Mouse (Mus musculus): ENCODE measurements around the gene Cldn3. TPM values are rescaled to one million over a fixed set of nuclear protein-coding genes. Genes with fewer than 3 reads are reported as not detected.
"Not testable (repeated sequence)": the region's sequence is repeated elsewhere in the genome, so short reads cannot be mapped to it uniquely, and the experiment has no call there.

Cldn3 gene
- 7.6 and 11.3 TPM in 2 replicates for polyA plus RNA-seq (2014; fragmentation: Nextera tagmentation; extraction: Ambion mirVana)

DNA sequence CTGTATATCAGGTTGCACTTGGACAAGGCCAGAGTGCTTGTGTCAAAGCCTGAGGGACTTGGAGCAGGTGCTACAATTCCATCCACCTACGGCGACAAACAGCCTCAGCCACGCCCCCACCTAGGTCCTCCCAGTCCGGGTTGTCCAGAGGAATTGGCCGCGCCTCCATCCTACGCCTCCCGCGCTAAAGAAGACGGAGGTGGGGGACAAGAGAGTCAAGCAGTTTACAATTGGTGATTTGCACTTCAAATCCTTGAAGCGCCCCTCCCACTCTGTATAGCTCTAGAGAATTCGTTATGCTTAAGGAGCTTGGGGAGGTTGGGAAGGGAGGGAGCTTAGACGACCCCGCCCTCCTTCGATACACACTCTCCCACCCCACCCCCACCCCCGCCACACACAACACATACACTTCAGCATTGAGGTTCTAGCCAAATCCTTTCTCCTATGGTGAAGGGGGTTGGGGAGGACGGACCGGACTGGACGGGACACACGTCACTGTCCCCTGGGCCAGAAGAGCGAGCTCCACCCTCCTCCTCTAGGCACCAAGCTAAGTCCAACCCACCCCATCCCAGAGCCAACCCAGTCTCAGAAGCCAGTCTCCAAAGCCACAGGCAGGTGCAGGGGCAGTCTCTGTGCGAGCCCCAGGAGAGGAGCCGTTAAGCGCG is at the start of gene Cldn3:
TSS of gene Cldn3 (plus strand) at position 582 of the 665 bp plus-strand sequence.
- peaks cover 35% of the 10 kb centered on the region for H3K27me3 ChIP-seq (ENCODE audit: control insufficient read depth, insufficient read depth, low read length)

DNA sequence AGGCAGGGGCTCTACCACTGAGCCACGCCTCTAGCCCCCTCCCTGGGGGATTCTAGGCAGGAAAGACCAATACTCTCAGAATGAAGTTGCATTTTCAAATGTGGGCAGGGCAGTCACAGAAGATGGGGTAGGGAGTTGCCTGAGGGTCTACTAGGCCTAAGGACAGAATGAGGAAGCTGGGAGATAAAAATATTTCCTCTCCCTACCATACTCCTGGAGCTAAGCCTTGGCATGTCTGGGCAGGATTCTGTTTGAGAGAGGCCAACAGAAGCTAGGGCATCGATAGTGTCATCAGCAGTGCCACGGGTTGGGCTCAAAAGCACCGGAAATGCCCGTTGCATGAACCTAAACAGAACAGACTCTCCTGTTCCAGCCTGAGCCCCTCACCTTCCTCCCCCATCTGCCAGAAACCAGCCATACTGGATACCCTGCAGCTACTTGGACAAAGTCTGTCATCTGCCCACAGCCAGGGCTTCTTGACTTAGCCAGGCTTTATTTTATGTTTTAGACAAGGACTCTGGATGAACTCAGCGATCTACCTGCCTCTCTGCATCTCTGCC is 49.3 kb upstream of the Cldn3 start:
- Histone ChIP-seq H3K27ac (replicated peaks; ENCODE audit: low read depth, low read length) (no peak overlapping the region), H3K36me3 (replicated peaks; ENCODE audit: control insufficient read depth, insufficient read depth, low read depth, low read length) (no peaks in the 10 kb centered on the region), H3K4me1 (ENCODE audit: control insufficient read depth, insufficient read depth, low read length) (no peaks in the 10 kb centered on the region), H3K9ac (replicated peaks; ENCODE audit: low read length) (no peak overlapping the region), H3K4me3 (ENCODE audit: low read depth, low read length) (no peak overlapping the region), H3K4me2 (ENCODE audit: low read depth, low read length) (no peak overlapping the region), H3K27me3 (ENCODE audit: control insufficient read depth, insufficient read depth, low read length) (no peaks in the 10 kb centered on the region), H3K9me3 (replicated peaks; ENCODE audit: control insufficient read depth, low read length) (no peaks in the 10 kb centered on the region)
- ATAC-seq (replicated peaks; ENCODE audit: insufficient number of reproducible peaks, low FRiP score, low TSS enrichment, low read depth), result no peak
- 84% methylated on average over 6 of the region's 6 CpGs for WGBS
- DNase-seq (ENCODE audit: low spot score), result no peak

More for the DNA sequence above, at the start of gene Cldn3:
- Histone ChIP-seq H3K4me1 (ENCODE audit: control insufficient read depth, insufficient read depth, low read length) (peaks cover 2% of the 10 kb centered on the region), H3K9me3 (replicated peaks; ENCODE audit: control insufficient read depth, low read length) (no peaks in the 10 kb centered on the region), H3K4me2 (ENCODE audit: low read depth, low read length) (peak within 1 kb of the TSS; percentile 39), H3K36me3 (replicated peaks; ENCODE audit: control insufficient read depth, insufficient read depth, low read depth, low read length) (no peaks in the 10 kb centered on the region), H3K27ac (replicated peaks; ENCODE audit: low read depth, low read length) (no peak within 1 kb of the TSS), H3K4me3 (ENCODE audit: low read depth, low read length) (peak within 1 kb of the TSS; percentile 22), H3K9ac (replicated peaks; ENCODE audit: low read length) (peak within 1 kb of the TSS; percentile 34)
- under 1% methylated on average over 25 of the region's 25 CpGs for WGBS
- DNase-seq (ENCODE audit: low spot score) (peak; percentile 57), ATAC-seq (replicated peaks; ENCODE audit: insufficient number of reproducible peaks, low FRiP score, low TSS enrichment, low read depth) (peak; percentile 72)

DNA sequence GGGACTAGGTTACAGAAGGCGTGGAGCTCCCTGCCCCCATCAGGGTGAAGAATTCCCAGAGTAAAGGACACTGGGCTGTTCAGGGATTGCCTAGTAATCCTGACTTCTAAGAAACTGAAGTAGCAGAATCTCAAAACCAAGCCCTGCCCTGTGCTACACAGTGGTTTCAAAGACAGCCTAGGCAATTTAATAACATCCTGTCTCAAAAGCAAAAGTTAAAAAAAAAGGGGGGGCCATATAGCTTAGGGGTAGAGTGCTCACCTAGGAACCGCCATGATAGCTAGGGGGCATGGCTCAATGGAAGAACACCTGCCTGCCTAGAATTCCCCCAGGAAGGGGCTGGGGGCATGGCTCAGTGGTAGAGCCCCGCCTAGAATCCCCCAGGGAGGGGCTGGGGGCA is 46.9 kb upstream of the Cldn3 start:
- no peak for ATAC-seq (replicated peaks; ENCODE audit: insufficient number of reproducible peaks, low FRiP score, low TSS enrichment, low read depth)
- 83% methylated on average over 3 of the region's 3 CpGs for WGBS
- no peak overlapping the region for H3K27ac ChIP-seq (replicated peaks; ENCODE audit: low read depth, low read length)

DNA sequence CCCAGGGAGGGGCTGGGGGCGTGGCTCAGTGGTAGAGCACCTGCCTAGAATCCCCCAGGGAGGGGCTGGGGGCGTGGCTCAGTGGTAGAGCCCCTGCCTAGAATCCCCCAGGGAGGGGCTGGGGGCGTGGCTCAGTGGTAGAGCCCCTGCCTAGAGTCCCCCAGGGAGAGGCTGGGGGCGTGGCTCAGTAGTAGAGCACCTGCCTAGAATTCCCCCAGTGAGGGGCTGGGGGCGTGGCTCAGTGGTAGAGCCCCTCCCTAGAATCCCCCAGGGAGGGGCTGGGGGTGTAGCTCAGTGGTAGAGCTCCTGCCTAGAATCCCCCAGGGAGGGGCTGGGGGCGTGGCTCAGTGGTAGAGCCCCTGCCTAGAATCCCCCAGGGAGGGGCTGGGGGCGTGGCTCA is 46.5 kb upstream of the Cldn3 start:
- 67% methylated on average over 1 of the region's 7 CpGs for WGBS

More for the DNA sequence above, 46.9 kb upstream of the Cldn3 start:
- no peak overlapping the region for H3K4me2 ChIP-seq (ENCODE audit: low read depth, low read length)
- no peak overlapping the region for H3K9ac ChIP-seq (replicated peaks; ENCODE audit: low read length)
- H3K4me1 ChIP-seq (ENCODE audit: control insufficient read depth, insufficient read depth, low read length), result no peaks in the 10 kb centered on the region
- H3K36me3 ChIP-seq (replicated peaks; ENCODE audit: control insufficient read depth, insufficient read depth, low read depth, low read length), result no peaks in the 10 kb centered on the region
- DNase-seq (ENCODE audit: low spot score), result no peak
- H3K27me3 ChIP-seq (ENCODE audit: control insufficient read depth, insufficient read depth, low read length), result no peaks in the 10 kb centered on the region
- no peaks in the 10 kb centered on the region for H3K9me3 ChIP-seq (replicated peaks; ENCODE audit: control insufficient read depth, low read length)
- H3K4me3 ChIP-seq (ENCODE audit: low read depth, low read length), result no peak overlapping the region

DNA sequence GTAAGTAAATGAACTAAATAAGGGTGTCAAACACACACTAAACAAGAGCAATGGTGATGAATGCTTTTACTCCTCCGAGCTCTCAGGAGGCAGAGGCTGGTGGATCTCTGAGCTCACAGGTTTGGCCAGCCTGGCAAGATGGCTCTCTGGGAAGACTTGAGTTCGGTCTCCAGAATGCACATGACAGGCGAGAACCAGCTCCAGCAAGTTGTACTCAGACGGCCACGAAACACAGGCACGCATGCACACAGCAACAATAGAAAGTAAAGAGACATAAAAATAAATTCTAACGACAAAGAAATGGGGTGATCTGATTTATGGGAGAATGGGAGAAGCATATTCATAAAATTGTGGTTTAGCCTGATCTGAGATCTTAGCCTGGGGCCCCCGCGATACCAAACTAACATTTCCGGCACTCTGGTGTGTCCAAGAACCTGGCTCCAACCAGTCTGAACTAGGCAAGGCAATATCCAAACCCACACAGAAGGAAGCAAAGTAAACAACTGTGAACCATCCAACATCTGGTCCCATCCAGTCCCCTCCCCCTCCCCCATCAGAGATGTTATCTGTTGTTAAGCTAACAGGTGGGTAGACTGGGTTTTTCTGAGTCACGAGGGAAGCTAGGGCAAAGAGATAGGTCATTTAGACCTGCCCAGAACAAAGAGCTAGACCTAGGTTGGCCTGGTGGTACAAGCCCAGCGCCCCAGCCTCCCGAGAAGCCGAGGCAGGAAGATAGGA is 44.4 kb upstream of the Cldn3 start:
- Histone ChIP-seq H3K36me3 (replicated peaks; ENCODE audit: control insufficient read depth, insufficient read depth, low read depth, low read length) (no peaks in the 10 kb centered on the region), H3K4me2 (ENCODE audit: low read depth, low read length) (no peak overlapping the region), H3K4me1 (ENCODE audit: control insufficient read depth, insufficient read depth, low read length) (no peaks in the 10 kb centered on the region), H3K4me3 (ENCODE audit: low read depth, low read length) (no peak overlapping the region), H3K9me3 (replicated peaks; ENCODE audit: control insufficient read depth, low read length) (no peaks in the 10 kb centered on the region), H3K27ac (replicated peaks; ENCODE audit: low read depth, low read length) (no peak overlapping the region), H3K27me3 (ENCODE audit: control insufficient read depth, insufficient read depth, low read length) (peaks cover 19% of the 10 kb centered on the region), H3K9ac (replicated peaks; ENCODE audit: low read length) (no peak overlapping the region)
- ATAC-seq (replicated peaks; ENCODE audit: insufficient number of reproducible peaks, low FRiP score, low TSS enrichment, low read depth) (no peak), DNase-seq (ENCODE audit: low spot score) (peak; percentile 42)
- WGBS, result 79% methylated on average over 14 of the region's 14 CpGs

More for the DNA sequence above, 46.5 kb upstream of the Cldn3 start:
- not testable (repeated sequence) for H3K27me3 ChIP-seq (ENCODE audit: control insufficient read depth, insufficient read depth, low read length); H3K36me3 ChIP-seq (replicated peaks; ENCODE audit: control insufficient read depth, insufficient read depth, low read depth, low read length); H3K27ac ChIP-seq (replicated peaks; ENCODE audit: low read depth, low read length); H3K4me2 ChIP-seq (ENCODE audit: low read depth, low read length); DNase-seq (ENCODE audit: low spot score); ATAC-seq (replicated peaks; ENCODE audit: insufficient number of reproducible peaks, low FRiP score, low TSS enrichment, low read depth); H3K4me3 ChIP-seq (ENCODE audit: low read depth, low read length); H3K9ac ChIP-seq (replicated peaks; ENCODE audit: low read length); H3K9me3 ChIP-seq (replicated peaks; ENCODE audit: control insufficient read depth, low read length); H3K4me1 ChIP-seq (ENCODE audit: control insufficient read depth, insufficient read depth, low read length)

DNA sequence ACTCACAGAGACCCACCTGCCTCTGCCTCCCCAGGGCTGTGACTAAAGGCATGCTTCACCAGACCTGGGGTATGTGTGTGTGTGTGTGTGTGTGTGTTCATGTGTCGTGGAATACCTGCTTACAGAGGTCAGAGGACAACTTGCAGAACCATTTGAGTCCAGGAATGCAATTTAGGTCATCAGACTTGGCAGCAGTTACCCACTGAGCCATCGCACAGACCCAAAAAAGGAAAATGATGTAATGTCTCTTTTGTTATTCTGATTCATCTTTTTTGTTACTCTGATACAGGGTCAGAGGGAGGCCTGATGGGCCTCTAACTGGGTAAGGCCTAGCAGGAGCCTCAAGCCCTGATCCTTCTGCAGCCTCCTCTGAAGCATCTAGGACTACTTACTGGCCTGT is 43.3 kb upstream of the Cldn3 start:
- no peak for DNase-seq (ENCODE audit: low spot score)
- WGBS, result 85% methylated on average over 2 of the region's 2 CpGs
- Histone ChIP-seq H3K4me1 (ENCODE audit: control insufficient read depth, insufficient read depth, low read length) (peaks cover 2% of the 10 kb centered on the region; the same call in 1 of the 2 replicates), H3K9me3 (replicated peaks; ENCODE audit: control insufficient read depth, low read length) (no peaks in the 10 kb centered on the region), H3K9ac (replicated peaks; ENCODE audit: low read length) (no peak overlapping the region), H3K36me3 (replicated peaks; ENCODE audit: control insufficient read depth, insufficient read depth, low read depth, low read length) (no peaks in the 10 kb centered on the region), H3K4me2 (ENCODE audit: low read depth, low read length) (no peak overlapping the region), H3K27ac (replicated peaks; ENCODE audit: low read depth, low read length) (no peak overlapping the region), H3K4me3 (ENCODE audit: low read depth, low read length) (no peak overlapping the region), H3K27me3 (ENCODE audit: control insufficient read depth, insufficient read depth, low read length) (peaks cover 30% of the 10 kb centered on the region)
- no peak for ATAC-seq (replicated peaks; ENCODE audit: insufficient number of reproducible peaks, low FRiP score, low TSS enrichment, low read depth)

DNA sequence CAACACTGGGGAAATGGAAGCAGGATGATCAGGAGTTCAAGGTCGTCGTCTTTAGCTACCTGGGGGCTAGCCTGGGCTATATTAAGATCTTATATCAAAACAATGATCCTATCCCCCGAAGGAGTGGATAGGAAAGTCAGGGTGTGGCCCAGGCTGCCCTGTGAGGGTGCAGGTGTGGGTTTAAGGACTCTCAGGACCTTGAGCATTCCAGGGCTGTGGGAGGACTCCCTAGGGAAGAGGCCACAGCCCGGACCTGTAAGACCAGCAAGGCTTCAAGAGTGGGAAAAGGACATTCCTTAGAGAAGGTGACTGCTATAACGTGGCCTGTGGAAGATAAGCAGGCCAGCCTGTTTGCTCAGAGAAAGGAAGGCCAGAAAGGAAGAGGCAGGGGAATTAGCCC is 41.8 kb upstream of the Cldn3 start:
- no peaks in the 10 kb centered on the region for H3K36me3 ChIP-seq (replicated peaks; ENCODE audit: control insufficient read depth, insufficient read depth, low read depth, low read length)
- H3K4me3 ChIP-seq (ENCODE audit: low read depth, low read length), result no peak overlapping the region
- no peak overlapping the region for H3K4me2 ChIP-seq (ENCODE audit: low read depth, low read length)
- no peaks in the 10 kb centered on the region for H3K9me3 ChIP-seq (replicated peaks; ENCODE audit: control insufficient read depth, low read length)
- no peak for ATAC-seq (replicated peaks; ENCODE audit: insufficient number of reproducible peaks, low FRiP score, low TSS enrichment, low read depth)
- 70% methylated on average over 5 of the region's 5 CpGs for WGBS
- no peak overlapping the region for H3K9ac ChIP-seq (replicated peaks; ENCODE audit: low read length)
- H3K27ac ChIP-seq (replicated peaks; ENCODE audit: low read depth, low read length), result no peak overlapping the region
- H3K27me3 ChIP-seq (ENCODE audit: control insufficient read depth, insufficient read depth, low read length), result peaks cover 30% of the 10 kb centered on the region
- no peak for DNase-seq (ENCODE audit: low spot score)
- peaks cover 2% of the 10 kb centered on the region; the same call in 1 of the 2 replicates for H3K4me1 ChIP-seq (ENCODE audit: control insufficient read depth, insufficient read depth, low read length)

All from embryonic facial prominence, embryonic 11.5 days (tissue).